Mouse (Mus musculus) lung, postnatal 14 days (tissue): Measurements from ENCODE around the gene Nanos1.
A peak's percentile ranks its signal among the peaks of the same experiment; 100 is the strongest.

Source experiments
- DNase-seq: peaks from one replicate; pipeline ENCODE4 v3.0.0; 2021

The Nanos1 gene

GRCm38 (mm10) chr19:60789452-60789851, 33.7 kb downstream of the Nanos1 start:
- DNase-seq, result no peak

GRCm38 (mm10) chr19:60789919-60790506, 34.2 kb downstream of the Nanos1 start:
- peak; percentile 43 for DNase-seq

GRCm38 (mm10) chr19:60790551-60791161, 34.9 kb downstream of the Nanos1 start, which contains the start of gene Eif3a:
TSS of gene Eif3a (minus strand) at chr19:60790658.
- DNase-seq, result peak; percentile 95

GRCm38 (mm10) chr19:60791164-60791563, 35.4 kb downstream of the Nanos1 start:
- DNase-seq, result no peak

- DNase-seq, result no peak
Measured at GRCm38 (mm10) chr19:60793170-60793707, 37.5 kb downstream of the Nanos1 start.

- peak; percentile 17 for DNase-seq
Measured at GRCm38 (mm10) chr19:60795244-60795643, 39.5 kb downstream of the Nanos1 start.

- DNase-seq, result no peak
Measured at GRCm38 (mm10) chr19:60797415-60797814, 41.6 kb downstream of the Nanos1 start.

- DNase-seq, result no peak
Measured at GRCm38 (mm10) chr19:60799867-60800569, 44.2 kb downstream of the Nanos1 start.

GRCm38 (mm10) chr19:60804903-60805302, 49.1 kb downstream of the Nanos1 start:
- no peak for DNase-seq
